Mouse (Mus musculus): ENCODE measurements around the gene Steap2.

The Steap2 gene

DNA sequence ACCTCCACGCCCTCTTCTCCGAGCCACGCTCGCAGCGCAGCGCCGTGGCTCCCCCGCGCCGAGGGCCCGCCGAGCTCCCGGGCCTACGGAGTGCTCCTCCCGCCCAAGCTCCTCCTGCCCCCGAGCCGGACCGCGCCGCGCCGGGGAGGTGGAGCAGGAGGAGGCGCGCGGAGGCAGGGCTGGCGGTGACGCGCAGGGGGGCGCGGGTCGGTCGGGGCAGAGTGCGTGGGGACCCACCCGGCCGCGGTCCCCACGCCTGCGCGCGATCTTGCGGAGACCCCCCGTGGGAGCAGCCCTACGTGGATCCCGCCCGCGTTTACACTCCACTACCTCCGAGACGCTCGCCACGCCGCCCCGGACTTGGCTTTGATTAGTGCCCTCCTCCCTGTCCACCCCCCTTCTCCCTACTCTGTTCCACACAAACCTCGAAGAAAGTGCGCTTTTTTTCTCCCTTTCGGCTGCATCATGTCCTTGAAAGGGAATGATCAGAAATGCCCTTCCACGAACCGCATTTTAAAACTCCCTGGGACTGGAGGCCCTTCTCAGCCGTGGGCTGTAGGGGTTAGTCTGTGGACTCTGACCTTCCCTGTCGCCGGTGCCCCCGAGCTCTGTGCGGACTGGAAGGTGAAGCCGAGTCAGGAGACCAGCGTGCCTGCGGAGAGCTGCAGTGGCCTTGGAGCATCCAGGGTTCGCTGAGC is at the start of gene Steap2:
Steap2 (minus strand) TSS at position 623 of the 698 bp plus-strand sequence.
- peak; percentile 38 for DNase-seq (ENCODE audit: low read depth, low spot score)

DNA sequence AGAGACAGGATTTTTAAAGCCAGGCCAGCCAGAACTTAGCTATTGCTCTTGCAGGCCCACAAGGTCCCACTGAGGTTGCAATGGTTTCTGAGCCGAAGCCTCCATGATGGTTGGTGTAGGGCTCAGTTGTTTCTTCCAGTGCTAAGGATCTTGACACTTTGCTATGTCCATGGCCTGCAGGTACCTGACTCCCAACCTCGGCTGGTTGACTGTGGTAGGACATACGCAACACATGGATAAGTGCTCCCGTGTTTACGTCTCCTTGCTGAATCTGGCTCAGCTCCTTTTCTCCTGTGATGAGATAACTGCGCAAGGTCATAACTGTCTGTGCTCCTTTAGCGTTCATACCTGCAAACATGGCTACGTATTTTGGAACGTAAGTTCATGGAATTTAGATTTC is 40.1 kb upstream of the Steap2 start:
- DNase-seq (ENCODE audit: low read depth, low spot score) = no peak

DNA sequence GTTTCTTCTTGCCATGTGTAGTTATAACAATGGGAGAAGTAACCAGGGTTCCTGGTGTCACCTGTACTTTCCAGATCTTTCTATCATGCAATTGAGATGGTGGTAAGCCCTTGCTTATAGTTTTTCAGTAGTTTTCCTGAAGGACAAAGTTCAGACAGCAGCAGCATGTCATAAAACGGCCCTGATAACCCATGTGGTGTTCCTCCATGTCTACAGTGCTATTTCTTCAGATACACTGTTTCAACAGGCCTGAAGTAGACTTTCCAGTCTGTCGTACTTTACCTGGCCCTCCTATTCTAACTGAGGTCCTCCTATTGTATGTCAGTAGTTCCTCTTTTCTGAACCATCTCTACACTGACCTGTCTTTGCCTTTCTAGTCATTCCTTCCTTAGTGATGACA is 38.5 kb upstream of the Steap2 start:
- DNase-seq (ENCODE audit: low read depth, low spot score) = no peak

DNA sequence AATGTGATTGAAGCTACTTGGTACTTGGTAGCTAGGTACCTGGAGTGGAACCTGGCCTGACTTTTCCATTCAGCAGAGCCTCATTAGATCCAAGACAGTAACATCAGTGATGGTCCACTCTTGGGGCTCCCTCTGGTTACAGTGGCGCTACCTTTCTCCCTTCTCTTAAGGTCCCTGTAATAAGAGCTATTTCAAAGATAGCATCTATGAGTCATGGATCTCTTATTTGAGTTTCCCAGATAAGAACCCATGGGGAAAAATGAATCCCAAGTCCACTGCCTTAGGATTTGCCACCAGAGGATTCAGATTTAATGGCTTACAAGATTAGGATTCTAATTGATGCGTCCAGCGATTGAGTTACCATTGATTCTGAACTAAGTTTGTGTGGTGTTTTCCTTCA is 37.8 kb upstream of the Steap2 start:
- no peak for DNase-seq (ENCODE audit: low read depth, low spot score)

DNA sequence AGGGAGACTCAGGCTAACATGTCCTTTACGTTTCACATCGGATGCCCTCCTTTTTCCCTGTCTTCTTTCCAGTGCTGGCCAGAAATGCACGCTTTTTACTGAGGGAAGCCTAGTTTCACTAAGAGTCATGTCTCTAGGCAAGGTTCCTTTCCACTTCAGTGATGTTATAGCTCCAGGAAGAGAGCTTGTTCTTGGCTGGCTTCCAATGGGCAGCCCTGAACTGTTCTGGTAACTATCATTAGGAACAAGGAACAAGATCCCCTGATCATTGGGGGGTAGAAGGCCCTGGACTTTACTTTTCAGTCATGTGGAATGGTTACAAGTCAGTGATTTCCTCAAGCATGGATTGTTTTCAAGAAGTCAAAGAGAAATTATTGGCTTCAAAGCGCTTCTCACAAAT is 35.5 kb upstream of the Steap2 start:
- no peak for DNase-seq (ENCODE audit: low read depth, low spot score)

DNA sequence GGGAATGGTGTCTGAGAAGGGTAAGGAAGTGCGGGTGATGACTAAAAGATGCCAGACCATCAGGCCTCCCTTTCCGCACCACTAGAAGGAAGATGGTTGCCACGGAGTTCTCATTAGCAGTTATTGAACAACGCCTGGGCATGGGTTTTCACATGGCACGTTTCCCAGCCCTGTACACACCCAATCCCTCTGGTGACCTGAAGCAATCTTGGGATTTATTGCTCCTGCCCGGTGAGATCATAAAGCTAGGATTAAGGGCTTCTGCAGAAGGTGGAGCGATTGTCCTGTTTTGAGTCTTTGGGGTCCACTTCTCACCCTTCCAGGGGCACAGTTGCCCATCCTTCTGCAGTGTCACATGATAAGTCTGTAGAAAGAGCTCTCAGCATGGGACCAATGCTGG is 27.8 kb upstream of the Steap2 start:
- DNase-seq (ENCODE audit: low read depth, low spot score) = no peak

DNA sequence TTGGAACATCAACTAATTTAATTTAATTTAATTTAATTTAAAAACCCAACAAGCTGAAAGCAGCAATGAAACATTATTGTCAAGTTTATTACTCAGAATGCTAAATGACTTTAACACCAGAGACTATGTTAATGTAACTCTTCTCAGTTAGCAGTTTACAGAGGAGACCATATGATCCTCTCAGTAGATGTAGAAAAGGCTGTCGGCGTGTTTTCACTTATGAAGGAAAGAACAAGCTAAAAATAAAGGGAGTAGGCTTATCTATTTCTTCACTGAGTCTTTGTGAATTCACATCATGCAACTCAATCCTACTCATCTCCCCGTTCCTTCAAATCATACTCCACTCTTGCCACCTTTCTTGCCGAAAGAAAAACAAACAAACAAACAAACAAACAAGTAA is 16.7 kb upstream of the Steap2 start:
- DNase-seq (ENCODE audit: low read depth, low spot score) = no peak

DNA sequence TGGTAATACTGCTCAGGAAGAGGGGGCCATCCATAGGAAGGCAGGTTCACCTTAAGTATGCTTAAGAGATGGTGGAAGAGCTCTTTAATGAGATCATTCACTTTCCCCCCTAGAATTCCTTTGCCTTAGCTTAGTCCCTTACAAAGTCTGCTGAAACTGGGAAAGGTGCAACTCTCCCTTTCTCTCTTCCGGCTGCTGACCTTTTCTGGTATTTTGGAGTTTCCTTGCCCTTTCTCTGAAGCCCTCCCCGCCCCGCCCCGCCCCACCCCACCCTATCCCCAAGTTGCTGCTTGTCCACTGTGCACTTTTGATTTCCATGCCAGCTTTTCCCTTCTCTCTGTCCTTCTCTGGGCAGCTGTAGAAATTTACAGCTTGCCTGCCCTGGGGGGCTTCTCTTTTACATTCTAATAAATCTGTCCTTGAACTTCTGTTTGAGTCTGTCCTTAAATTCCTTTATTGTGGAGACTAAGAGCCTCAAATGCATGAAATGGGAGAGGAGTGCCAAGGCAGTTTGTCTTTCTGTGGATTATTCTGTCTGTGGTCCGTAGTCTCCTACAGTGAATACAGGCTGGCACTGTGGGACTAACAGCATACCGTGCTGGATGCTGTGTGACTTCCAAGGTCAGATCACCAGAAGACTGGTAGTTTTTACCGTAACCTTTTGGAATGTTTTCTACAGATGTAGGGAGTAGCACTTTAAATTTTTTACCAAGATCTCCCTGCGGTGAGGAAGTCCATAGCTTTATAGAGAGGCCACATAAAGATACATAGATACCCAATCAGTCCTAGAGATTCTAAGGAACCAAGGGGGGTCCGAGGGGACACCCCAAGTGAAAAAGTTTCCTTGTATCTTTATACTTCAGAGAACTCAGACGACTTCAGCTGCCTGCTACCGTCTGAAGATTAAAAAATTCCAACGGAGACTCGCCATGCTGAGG is 13.2 kb upstream of the Steap2 start:
- peak; percentile 78 for DNase-seq (ENCODE audit: low read depth, low spot score)

DNA sequence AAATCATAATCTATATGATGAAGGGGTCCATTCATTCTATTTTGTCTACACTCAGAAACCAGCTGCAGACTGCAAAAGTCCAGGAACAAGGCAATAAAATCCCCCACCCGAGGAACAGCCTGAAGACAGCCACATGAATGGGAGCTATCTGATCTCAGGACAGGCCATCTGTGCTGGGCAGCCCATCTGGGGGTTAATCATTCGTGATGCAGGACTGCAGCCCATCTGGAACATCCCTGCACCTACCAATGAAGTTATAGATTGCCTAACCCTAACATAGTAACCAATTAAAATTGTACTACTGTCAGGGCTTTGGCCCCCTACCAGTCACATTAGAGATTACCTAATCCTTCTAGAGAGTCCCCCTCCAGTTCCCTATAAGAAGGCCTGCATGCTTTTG is 10.6 kb upstream of the Steap2 start:
- DNase-seq (ENCODE audit: low read depth, low spot score) = no peak

DNA sequence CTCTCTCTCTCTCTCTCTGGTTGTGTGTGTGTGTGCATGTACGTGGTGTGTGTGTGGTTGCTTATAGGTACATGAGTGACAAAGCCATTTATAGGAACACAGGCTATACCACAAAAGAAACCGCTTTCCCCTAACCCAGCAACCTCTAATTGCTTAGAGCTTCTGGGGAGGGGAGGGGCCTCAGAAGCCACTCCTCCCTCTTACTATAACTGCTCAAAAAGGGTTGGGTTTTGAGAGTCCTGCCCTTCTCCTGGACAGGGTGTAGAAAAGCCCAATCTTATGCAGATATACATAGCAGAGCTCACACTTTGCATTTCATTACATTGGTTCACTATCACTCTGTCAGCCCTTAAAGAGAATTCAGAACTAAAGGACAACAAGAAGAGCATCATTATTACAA is 6.0 kb upstream of the Steap2 start:
- DNase-seq (ENCODE audit: low read depth, low spot score) = peak; percentile 54

DNA sequence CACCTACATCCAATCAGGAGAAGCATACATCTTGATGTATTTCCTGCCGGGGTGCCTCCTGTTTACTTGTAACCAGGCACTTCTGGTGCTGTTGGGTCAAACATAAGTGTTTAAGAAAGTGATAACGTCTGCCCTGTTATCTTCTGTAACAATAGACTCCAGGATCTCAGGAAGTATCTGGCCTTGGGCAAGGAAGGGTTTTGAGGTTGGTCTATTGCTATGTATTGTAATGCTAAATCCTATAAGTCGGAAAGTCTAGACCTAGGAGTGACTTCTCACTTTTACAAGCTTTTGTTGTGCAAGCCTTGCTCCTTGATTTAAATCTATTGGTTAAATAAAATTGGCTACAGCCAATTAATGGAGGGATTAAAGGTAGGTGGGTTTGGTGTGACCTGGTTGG is 4.5 kb upstream of the Steap2 start:
- DNase-seq (ENCODE audit: low read depth, low spot score) = peak; percentile 91

DNA sequence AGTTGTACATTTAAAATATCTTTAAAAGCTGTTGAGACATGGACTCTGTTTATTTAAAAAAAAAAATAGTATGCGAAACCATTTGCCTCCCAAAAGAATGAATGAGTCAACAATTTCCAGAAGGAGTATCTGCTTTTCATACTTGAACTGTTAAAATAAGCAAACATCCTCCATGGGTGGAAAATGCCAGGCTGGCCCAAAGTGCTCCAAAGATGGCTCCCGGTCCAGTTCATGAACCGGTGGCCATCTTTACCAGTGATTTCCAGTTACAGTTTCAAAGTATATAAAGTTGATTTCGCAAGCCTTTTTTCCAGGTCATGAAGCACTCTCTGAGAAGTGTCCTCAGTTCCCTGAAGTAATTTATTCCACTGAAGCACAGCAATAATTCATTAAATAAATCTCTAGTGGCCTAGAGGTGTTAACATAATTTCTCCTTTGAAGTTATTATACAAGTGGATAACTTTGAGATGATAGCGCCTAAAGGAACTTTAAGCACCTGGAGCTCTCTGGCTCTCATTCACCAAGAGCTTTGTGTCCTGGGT is 1.1 kb upstream of the Steap2 start:
- DNase-seq (ENCODE audit: low read depth, low spot score) = no peak

DNA sequence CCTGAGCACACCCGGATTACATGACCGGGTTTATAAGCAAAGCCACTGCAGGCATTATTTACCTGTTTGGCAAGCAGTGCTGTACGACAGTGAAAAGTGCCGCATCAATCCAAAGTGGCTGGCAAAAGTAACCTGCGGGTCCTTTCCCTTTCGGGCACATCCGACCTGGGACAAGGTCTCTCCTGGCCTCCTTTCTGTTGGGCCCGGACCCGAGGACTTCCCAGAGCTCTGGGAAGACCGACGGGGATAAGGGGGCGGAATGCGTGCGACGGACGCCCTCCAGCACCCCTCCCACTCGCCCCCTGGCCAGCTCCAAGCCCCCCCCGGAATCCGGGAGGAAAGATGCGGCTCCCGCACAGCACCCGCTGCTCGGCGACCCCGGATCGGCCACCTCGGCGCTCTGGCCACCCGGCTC is 830 bp downstream of the Steap2 start:
- DNase-seq (ENCODE audit: low read depth, low spot score) = no peak

DNA sequence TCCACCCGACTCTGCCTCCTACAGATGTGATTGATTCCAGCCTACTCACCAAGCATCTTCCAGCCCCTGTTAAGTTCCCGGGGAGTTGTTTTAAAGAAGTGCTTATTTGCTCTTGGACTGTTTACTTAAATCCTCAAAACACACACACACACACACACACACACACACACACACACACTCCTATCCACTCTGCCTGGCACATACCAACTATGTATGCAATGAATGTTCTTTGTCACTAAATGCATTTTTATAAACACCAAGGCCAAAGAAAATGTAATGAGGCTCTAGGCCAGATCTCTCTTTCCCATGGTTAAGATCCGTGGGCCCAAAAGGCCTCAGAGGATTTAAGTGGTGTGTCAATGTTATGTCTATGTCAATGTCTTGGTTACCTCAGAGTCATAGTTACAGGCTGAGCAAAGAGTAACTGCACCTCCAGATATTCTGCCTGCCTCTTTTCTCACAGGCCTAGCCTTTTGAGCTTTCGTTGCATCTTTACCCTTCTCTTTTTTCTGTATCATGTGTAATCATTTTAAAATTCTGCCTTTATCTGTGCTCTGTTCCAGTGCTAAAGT is 2.1 kb downstream of the Steap2 start:
- no peak for DNase-seq (ENCODE audit: low read depth, low spot score)

DNA sequence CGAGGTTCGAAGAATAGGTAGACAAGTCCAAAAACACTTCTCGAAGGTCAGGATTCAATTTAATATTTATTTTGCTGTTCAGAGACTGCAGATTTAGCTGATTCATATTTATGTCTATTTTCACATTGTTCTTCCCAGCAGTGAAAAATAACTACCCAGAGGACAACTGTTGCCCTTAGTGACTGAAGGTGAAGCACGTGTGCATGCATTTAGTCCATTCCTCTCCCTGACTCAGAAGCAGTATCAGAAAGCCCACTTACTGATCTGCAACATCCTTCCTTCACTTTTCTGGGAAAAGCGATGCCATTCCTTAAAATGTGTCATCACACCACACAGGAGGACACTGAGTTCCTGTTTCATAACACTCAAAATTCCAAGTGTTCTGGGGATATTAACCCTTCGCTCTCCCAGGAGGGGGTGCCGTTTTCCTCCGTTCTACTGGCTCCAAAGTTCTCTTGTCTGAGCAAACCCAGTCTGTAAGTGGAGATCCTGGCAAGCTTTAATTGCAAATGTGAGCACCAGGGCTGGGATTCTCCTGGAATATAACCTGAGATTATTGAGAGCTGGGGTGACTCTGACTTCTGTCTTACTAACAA is 5.3 kb downstream of the Steap2 start:
- DNase-seq (ENCODE audit: low read depth, low spot score) = no peak

DNA sequence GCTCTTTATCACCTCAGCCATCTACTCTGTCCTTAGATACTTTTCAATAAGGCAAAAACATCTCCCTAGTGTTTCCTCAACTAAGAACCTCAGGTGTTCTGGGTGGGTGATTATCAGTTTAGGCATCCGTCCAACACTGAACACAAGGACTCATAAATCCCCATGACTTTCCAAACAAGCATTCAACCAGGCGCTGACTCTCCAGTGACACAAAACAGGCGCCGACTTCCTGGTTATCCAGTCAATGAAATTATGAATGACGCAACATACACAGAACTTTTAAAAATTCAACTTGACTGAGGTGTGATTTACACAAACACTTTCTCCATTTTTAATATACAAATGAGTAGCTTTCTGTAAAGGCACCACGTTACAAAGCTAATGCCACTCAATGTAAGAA is 6.2 kb downstream of the Steap2 start:
- no peak for DNase-seq (ENCODE audit: low read depth, low spot score)

DNA sequence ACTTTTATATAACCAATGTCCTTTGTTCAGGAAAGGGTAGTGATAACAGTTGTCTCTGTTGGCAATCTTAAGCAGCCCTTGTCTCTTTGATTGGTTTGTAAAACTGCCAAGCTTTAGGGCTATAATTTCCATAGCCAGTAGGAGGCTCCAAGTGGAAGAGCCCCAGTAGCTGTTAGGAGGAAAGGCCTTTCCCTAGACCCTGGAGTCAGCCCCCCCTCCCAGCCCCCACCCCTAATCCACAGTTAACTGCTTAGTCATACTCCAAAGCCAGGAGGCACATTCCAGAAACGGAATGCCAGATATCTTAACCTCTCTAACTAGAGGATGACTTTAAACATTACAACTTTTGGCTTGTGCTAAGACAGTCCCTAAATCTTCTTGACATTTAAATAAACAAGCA is 7.4 kb downstream of the Steap2 start:
- peak; percentile 66 for DNase-seq (ENCODE audit: low read depth, low spot score)

DNA sequence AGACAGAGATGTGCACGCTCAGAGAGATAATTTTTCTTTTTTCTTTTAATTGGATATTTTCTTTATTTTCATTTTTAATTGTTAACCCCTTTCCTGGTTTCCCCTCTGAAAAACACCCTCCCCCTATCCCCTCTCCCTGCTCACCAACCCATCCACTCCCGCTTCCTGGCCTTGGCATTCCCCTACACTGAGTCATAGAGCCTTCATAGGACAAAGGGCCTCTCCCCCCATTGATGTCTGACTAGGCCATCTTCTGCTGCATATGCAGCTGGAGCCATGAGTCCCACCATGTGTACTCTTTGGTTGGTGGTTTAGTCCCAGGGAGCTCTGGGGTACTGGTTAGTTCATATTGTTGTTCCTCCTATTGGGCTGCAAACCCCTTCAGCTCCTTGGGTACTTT is 9.4 kb downstream of the Steap2 start:
- peak; percentile 33 for DNase-seq (ENCODE audit: low read depth, low spot score)

DNA sequence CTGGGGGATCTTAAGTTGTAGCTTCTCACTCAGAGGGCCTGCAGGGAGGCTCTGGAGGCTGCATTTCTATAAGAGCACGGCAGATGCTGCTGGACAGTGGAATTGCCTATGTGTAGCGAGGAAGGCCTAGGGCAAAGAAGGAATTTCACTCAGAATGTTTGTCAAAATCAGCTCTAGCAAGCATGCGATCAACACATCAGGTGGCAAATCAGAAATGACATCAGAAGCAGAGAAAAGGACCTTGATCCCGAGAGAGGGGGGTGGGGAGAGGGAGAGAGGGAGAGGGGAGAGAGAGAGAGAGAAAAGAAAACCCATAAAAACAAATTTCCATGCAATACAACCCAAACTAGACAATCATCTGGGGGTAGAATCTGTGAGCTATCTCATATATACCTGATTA is 11.1 kb downstream of the Steap2 start:
- DNase-seq (ENCODE audit: low read depth, low spot score) = no peak

DNA sequence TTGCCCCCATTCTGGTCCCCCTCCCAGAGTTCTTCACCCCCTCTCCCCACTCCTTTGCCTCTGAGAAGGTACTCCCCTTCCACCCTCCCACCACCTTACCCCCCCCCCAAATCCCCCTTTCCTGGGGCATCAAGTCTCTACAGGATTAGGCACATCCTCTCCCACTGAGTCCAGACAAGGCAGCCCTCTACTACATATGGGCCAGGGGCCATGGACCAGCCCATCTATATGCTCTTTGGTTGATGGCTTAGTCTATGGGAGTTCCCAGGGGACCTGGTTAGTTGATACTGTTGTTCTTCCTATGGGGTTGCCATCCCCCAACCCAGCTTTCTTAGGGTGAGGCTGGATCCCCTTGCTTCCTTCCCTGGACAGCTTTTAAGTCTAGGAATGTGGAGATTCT is 14.9 kb downstream of the Steap2 start:
- DNase-seq (ENCODE audit: low read depth, low spot score) = no peak

DNA sequence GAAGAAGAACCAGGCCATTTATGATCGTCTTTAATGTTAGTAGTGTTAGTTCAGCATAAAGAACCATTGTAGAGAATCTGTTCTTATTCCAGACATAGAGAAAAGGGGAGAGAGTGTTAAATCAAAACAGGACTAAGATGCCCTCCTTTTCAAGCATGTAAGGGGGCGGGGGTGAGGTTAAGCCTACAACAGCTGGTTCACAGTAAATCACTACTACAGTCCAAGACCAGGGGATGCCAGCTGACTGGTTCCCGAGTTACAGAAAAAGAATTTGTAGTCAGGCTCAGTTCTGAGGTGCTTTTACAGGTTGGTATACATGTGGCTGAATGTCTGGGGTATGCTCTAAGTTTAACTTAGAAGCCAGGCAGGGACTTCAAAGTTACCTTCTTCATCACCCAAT is 18.3 kb downstream of the Steap2 start:
- no peak for DNase-seq (ENCODE audit: low read depth, low spot score)

DNA sequence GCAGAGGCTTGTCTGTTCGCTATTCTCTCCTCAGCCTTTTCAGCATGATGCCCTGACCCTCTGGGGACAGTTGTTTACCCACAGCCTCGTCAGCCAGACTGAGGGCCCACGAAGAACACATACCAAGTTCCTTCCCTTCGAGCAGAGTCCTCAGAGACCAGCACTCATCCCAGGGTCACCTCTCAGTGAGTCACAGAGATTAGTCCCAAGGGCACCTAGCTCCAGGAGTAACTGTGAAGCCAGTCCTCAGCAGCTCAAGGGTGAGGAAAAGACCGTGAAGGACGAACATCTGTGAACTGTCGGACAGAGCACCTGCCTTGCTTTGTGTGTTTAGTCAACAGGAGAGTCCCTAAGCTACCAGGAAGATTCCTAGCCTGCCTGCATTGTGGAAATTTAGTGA is 25.5 kb downstream of the Steap2 start:
- no peak for DNase-seq (ENCODE audit: low read depth, low spot score)

Data from ES-CJ7 (cell line).